Mouse (Mus musculus) liver, adult 2 months (tissue): ENCODE data around the gene Micu1. TPM values are rescaled to one million over a fixed set of nuclear protein-coding genes. Genes with fewer than 3 reads are reported as not detected.

Experiments
- DNase-seq: peaks from one replicate; pipeline ENCODE4 v3.0.0-alpha.2; 2011; ENCODE audit warnings: low read depth, low spot score; ENCODE audit errors: extremely low read depth
- H3K27ac ChIP-seq: fragments of 200-500 bp; replicated peaks from 2 replicates; pipeline ENCODE4 v1.5.1; 2012; ENCODE audit warnings: low read depth, mild to moderate bottlenecking, control low read depth, inconsistent platforms, low read length; ENCODE audit not compliant: insufficient read depth
- H3K27me3 ChIP-seq: fragments of 200-500 bp; 2 replicates; pipeline ENCODE4 v1.6.1; 2012; ENCODE audit warnings: mild to moderate bottlenecking, moderate library complexity, low read length, inconsistent platforms; ENCODE audit not compliant: control insufficient read depth, insufficient read depth
- H3K36me3 ChIP-seq: fragments of 200-500 bp; 2 replicates; pipeline ENCODE4 v1.6.1; 2012; ENCODE audit warnings: low read length, inconsistent platforms; ENCODE audit not compliant: control insufficient read depth, insufficient read depth
- H3K4me1 ChIP-seq: fragments of 200-500 bp; 2 replicates; pipeline ENCODE4 v1.6.1; 2011; ENCODE audit warnings: low read length; ENCODE audit not compliant: control insufficient read depth, insufficient read depth
- H3K4me3 ChIP-seq: fragments of 200-500 bp; 2 replicates; pipeline ENCODE4 v1.5.1; 2011; ENCODE audit warnings: low read depth, mild to moderate bottlenecking, control low read depth, low read length, moderate library complexity; ENCODE audit not compliant: insufficient read depth
- H3K79me2 ChIP-seq: fragments of 200-500 bp; 2 replicates; pipeline ENCODE4 v1.6.1; 2012; ENCODE audit warnings: inconsistent platforms, mild to moderate bottlenecking, low read length, moderate library complexity; ENCODE audit not compliant: control insufficient read depth, insufficient read depth
- H3K9ac ChIP-seq: fragments of 200-500 bp; 2 replicates; pipeline ENCODE4 v1.6.1; 2012; ENCODE audit warnings: low read depth, mild to moderate bottlenecking, control low read depth, inconsistent platforms, low read length
- CTCF ChIP-seq: fragments of 200-500 bp; IDR thresholded peaks from 2 replicates; pipeline ENCODE4 v1.5.1; 2011; ENCODE audit warnings: low read depth, low read length, control low read depth
- POLR2A ChIP-seq: fragments of 200-500 bp; IDR thresholded peaks from 2 replicates; pipeline ENCODE4 v1.6.1; 2011; ENCODE audit warnings: low read length, control low read depth; ENCODE audit not compliant: insufficient read depth; ENCODE audit errors: extremely low read depth
- WGBS: fragments of 180-500 bp; shearing (Covaris S2); methylation state at CpG from one replicate; pipeline ENCODE4 v1.1.7; 2018; 5-methylcytosine and 5-hydroxymethylcytosine counted together
- polyA plus RNA-seq: library from polyadenylated mRNA; depleted of rRNA; stranded (reverse); fragments of >200 nt; gene quantifications from 2 replicates; pipeline ENCODE4 v1.2.3, GENCODE M21; 2012
- total RNA-seq: library from RNA; depleted of rRNA; stranded (reverse); fragments of >200 nt; gene quantifications from 2 replicates; pipeline ENCODE4 v1.2.3, GENCODE M21; 2014

Gene Micu1
- total and polyA plus RNA-seq, 2 experiments = 24.1 to 24.4 TPM

DNA sequence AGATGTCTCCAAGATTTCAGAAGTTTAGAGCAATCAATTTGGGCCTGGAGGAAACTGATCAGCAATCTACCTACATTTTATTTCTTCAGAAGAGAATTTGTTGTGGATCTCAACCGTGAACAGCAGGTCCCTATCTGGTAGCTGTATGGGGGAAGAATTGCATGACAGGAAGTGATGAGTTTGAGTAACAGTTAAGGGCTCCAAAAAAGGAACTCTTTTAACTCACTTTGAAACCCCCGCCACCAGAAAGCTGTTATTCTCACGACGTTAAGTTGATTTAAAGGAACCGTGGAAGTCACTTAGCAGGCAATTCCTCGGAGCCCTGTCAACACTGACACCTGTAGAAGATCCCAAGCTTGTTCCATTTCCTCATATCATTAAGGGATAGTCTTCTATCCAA, 9.8 kb upstream of the Micu1 start:
- no peaks in the 10 kb centered on the region for H3K4me1 ChIP-seq
- no peak overlapping the region for H3K9ac ChIP-seq
- no peaks in the 10 kb centered on the region for H3K36me3 ChIP-seq
- 77% methylated on average over 6 of the region's 6 CpGs for WGBS
- H3K4me3 ChIP-seq = no peak overlapping the region
- H3K27ac ChIP-seq = no peak overlapping the region
- no peaks in the 10 kb centered on the region for H3K27me3 ChIP-seq
- no peak for TF ChIP-seq POLR2A
- no peak for TF ChIP-seq CTCF
- DNase-seq = no peak
- H3K79me2 ChIP-seq = no peaks in the 10 kb centered on the region

DNA sequence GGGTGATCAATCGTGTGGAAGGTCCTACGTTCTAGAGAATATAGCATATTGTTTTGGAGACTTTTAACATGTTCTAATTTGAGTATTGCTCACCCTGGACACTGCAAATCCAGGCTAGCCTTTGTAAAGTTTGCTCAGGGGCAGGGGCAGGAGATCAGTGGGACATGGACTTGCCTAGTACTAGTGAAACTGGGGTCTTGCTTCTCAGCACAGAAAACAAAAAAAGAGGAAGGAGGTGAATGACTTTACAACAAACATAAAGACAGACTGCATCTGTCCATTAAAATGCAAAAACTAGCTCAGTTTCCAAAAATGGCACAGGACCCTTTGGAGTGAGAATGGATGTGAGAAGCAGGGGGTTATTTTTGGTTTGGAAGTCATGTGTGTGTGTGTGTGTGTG, 8.2 kb upstream of the Micu1 start:
- H3K79me2 ChIP-seq = no peaks in the 10 kb centered on the region
- 91% methylated on average over 2 of the region's 2 CpGs for WGBS
- H3K27me3 ChIP-seq = no peaks in the 10 kb centered on the region
- no peak overlapping the region for H3K27ac ChIP-seq
- H3K4me3 ChIP-seq = no peak overlapping the region
- no peak for DNase-seq
- no peak for TF ChIP-seq POLR2A
- no peak for TF ChIP-seq CTCF
- no peak overlapping the region for H3K9ac ChIP-seq
- no peaks in the 10 kb centered on the region for H3K4me1 ChIP-seq
- no peaks in the 10 kb centered on the region for H3K36me3 ChIP-seq

DNA sequence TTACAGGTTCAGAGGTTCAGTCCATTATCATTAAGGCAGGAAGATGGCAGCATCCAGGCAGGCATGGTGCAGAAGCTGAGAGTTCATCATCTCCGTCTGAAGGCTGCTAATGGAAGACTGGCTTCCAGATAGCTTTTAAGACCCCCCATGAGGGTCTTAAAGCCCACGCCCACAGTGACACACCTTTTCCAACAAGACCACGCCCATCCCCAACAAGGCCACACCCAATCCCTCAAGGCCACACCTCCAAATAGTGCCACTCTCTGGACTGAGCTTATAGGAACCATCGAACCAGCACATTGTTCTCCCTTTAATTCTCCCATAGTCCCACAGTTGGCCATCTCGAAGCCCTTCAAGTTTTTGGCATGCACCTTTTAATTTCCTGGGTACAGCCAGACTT, 2.8 kb upstream of the Micu1 start:
- H3K4me3 ChIP-seq = no peak overlapping the region
- no peaks in the 10 kb centered on the region; the same call in 1 of the 2 replicates for H3K79me2 ChIP-seq
- H3K36me3 ChIP-seq = no peaks in the 10 kb centered on the region
- no peak for DNase-seq
- H3K27ac ChIP-seq = no peak overlapping the region
- TF ChIP-seq POLR2A = no peak
- TF ChIP-seq CTCF = no peak
- 88% methylated on average over 5 of the region's 5 CpGs for WGBS
- no peaks in the 10 kb centered on the region for H3K27me3 ChIP-seq
- H3K4me1 ChIP-seq = no peaks in the 10 kb centered on the region; the same call in 1 of the 2 replicates
- H3K9ac ChIP-seq = no peak overlapping the region

DNA sequence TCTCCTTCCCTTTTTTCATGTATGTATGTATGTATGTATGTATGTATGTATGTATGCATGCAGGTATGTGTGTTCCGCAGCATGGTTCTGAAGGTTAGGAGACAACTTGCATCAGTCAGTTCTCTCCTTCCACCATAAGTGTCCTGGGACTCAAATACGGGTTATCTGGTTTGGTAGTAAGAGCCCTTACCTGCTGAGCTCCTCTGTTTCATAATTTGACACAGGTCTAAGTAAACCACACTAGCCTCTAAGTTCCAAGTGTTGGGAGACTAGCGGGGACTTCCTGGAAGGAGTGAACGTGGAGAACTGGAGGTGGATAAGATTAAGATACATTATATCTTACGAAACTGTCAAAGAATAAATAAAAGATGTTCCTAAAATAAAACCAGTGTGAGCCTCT, 472 bp upstream of the Micu1 start:
- TF ChIP-seq CTCF = no peak
- TF ChIP-seq POLR2A = no peak
- DNase-seq = no peak
- H3K9ac ChIP-seq = no peak overlapping the region
- H3K79me2 ChIP-seq = peaks cover 6% of the 10 kb centered on the region; the same call in 1 of the 2 replicates
- no peak overlapping the region for H3K27ac ChIP-seq
- WGBS = 44% methylated on average over 5 of the region's 5 CpGs
- H3K4me1 ChIP-seq = no peaks in the 10 kb centered on the region; the same call in 1 of the 2 replicates
- H3K4me3 ChIP-seq = 0 out of 2 replicates have a peak overlapping the region, but pooled peaks have one; percentile 87
- no peaks in the 10 kb centered on the region for H3K27me3 ChIP-seq
- H3K36me3 ChIP-seq = no peaks in the 10 kb centered on the region

DNA sequence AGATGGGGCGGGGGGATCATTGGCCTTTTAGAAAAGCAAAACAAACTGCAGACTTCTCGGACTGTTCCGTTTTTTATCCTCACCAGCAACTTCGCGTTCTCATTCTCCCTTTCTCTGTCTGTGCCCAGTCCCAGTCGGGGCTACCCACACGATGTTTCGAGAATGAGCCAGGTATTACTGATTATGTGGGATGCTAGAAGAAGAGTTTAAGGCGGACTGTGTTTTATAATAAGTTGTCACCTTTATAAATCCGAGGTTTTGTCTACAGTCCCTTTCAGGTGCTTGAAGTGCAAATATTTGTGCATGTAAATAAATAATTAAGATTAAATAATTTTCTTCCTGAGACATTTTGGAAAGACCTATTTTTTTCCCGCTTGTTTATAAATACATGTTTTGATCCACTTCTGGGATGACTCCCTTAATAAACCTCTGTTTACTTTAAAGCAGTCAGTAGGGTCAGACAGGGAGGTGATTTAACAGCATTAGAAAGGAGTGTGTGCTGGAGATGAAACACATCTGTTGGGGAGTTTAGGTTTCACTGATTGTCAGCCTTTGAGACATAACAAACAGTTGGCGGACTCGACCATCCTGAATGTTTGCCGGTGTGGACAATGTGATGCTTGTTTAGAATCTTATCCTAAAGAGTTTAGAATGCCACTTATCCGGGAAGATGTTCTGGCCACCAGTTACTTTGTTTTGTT, 933 bp downstream of the Micu1 start:
- no peaks in the 10 kb centered on the region; the same call in 1 of the 2 replicates for H3K4me1 ChIP-seq
- no peaks in the 10 kb centered on the region for H3K27me3 ChIP-seq
- peak overlapping the region; percentile 87 for H3K4me3 ChIP-seq
- H3K36me3 ChIP-seq = no peaks in the 10 kb centered on the region
- TF ChIP-seq POLR2A (no peak), CTCF (no peak)
- 10% methylated on average over 15 of the region's 15 CpGs for WGBS
- H3K9ac ChIP-seq = no peak overlapping the region
- H3K79me2 ChIP-seq = peaks cover 6% of the 10 kb centered on the region; the same call in 1 of the 2 replicates
- no peak for DNase-seq
- H3K27ac ChIP-seq = no peak overlapping the region

DNA sequence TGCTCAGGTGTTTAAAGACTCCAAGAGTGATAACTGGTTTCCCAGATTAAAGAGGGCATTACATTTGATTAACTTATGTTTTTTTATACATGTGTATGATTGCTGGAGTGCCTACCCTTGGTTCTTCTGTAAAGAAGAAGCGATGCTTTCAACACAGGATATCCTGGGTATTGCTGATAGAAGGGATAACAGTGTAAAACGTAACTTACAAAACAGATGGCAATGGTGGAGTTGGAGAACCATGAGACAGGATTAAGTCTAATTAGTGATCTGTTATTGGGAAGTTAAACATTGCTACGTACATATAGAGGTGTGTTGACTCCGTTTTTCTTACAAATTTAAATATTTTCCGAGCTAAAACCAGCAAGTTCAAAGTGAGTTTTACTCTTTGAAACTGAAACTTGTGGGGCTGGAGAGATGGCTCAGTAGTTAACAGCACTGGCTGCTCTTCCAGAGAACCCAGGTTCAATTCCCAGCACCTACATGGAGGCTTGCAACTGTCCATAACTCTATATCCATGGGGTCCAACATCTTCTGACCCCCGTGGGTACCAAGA, 4.8 kb downstream of the Micu1 start:
- 86% methylated on average over 6 of the region's 6 CpGs for WGBS
- no peak overlapping the region for H3K9ac ChIP-seq
- no peaks in the 10 kb centered on the region for H3K36me3 ChIP-seq
- no peak for DNase-seq
- H3K4me3 ChIP-seq = no peak overlapping the region
- H3K27me3 ChIP-seq = no peaks in the 10 kb centered on the region
- no peak overlapping the region for H3K27ac ChIP-seq
- H3K4me1 ChIP-seq = no peaks in the 10 kb centered on the region; the same call in 1 of the 2 replicates
- peaks cover 6% of the 10 kb centered on the region; the same call in 1 of the 2 replicates for H3K79me2 ChIP-seq
- no peak for TF ChIP-seq CTCF
- no peak for TF ChIP-seq POLR2A
